Mouse (Mus musculus) lung, postnatal 10 days (tissue): ENCODE results near the gene Cmtm7.

Experiments
- DNase-seq: peaks from one replicate; pipeline ENCODE4 v3.0.0; 2021

Cmtm7 gene

GRCm38 (mm10) chr9:114710345-114710744 lies 71.3 kb downstream of the Cmtm7 start:
- peak; percentile 41 for DNase-seq

DNA sequence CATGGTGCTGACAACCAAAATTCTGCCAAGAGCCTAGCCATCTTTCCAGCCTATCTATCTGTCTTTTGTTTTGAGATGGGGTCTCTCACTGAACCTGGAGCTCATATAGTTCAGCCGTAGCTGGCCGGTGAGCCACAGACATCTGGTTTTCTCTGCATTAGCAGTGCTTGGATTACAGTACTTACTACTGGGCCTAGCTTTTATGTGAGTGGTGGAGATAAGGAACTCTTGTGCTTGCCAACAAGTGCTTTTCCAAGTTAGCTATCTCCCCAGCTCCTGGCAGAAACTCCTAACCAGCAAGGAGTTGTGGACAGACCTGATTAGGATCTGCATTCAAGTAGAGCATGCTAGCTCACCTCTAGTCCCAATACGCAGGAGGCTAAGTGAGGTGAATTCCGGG lies 73.9 kb downstream of the Cmtm7 start:
- no peak for DNase-seq
